ENCODE assay signal across 8 mouse cellular contexts in the genomic region with DNA sequence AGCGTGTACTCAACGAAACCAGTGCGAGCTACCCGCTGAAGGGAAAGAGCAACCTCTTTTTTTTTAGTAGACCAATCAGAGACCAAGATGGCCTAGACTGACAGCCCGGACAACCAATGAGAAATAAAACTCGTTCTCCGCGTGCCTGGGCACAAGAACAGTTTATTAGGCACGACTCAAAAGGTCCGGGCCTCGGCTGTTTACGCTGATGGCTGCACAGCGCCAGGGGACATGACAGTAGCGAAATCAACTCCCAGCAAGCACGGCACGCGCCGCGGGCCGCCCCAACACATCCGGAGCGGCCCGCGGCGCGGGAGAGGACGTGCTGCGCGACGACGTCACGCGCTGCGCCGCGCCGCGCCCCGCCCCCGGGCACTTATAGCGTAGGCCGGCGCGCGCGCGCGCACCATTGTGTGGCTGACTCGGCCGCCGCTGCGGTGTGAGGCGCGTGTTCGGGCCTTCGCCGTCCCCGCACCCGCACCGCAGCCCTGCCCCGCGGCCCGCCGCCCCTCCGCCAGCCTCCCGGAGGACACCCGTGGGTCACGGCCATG. TPM values are rescaled to one million over a fixed set of nuclear protein-coding genes. Genes with fewer than 3 reads are reported as not detected.
DNase-seq lines count a peak whose midpoint lies in the region; ATAC-seq lines count a peak whose summit lies in the region.

Srsf6 (plus strand) TSS at position 406 of the 551 bp plus-strand sequence.

- peak; percentile 82 for ATAC-seq in inflammation-experienced regulatory T-cells, adult 6 months
- peak; percentile 78 for ATAC-seq in megakaryocyte-erythroid progenitor cell, adult 5-6 weeks (replicated peaks; ENCODE audit: low FRiP score, low TSS enrichment, poor library complexity, severe bottlenecking)

- intact Hi-C loops in gastrocnemius, postnatal 14 days (cut with DNase I; ENCODE audit: low total_unique reads) = no loop called here
- intact Hi-C loops in left cerebral cortex, postnatal 10 days (cut with DNase I) = no loop called here

- DNase-seq in adrenal gland, adult (ENCODE audit: inconsistent age in 2 of 2, low spot score in 1 of 2) = peak; percentile 89 to 97
- DNase-seq in embryo, embryonic 10.5 days (ENCODE audit: low spot score) = peak; percentile 95
- peak; percentile 89 for DNase-seq in gastrocnemius, postnatal 14 days
- peak; percentile 88 to 94 for DNase-seq in left cerebral cortex, postnatal 10 days (ENCODE audit: extremely low spot score in 1 of 2, low spot score in 2 of 2)
- DNase-seq in right cerebral cortex, postnatal 25 days = peak; percentile 88
- DNase-seq in urinary bladder, postnatal 4 days (ENCODE audit: low spot score in 2 of 2) = peak; percentile 86 to 89

RNA-seq across cellular contexts. Expression of gene Srsf6, which starts in this region (rescaled TPM):
- 10 to 100 TPM; 51.0 to 53.3 TPM for total RNA-seq in gastrocnemius, postnatal 14 days (2021)
- 10 to 100 TPM; 24.3 to 51.6 (median 44.5) TPM for polyA plus RNA-seq in inflammation-experienced regulatory T-cells, adult 6 months (2017; shearing (Covaris generic))
- total RNA-seq in left cerebral cortex, postnatal 10 days (2021) = 100 to 1,000 TPM; 118 to 119 TPM
- total RNA-seq in megakaryocyte-erythroid progenitor cell, adult 5-6 weeks (2014; fragmentation: Nextera tagmentation) = 233 and 311 TPM in 2 replicates
- 286 and 303 TPM in 2 replicates for total RNA-seq in megakaryocyte-erythroid progenitor cell, adult 5-6 weeks (2017)

Comparison
In these comparisons a context has a peak if more than half of its experiments do, and no peak if none do; other contexts are left out.
1. Peak in every context shown above with its lines: DNase-seq and ATAC-seq.